Mouse (Mus musculus) small intestine, adult 2 months (tissue): ENCODE results near the gene Ltbp4. TPM values are rescaled to one million over a fixed set of nuclear protein-coding genes. Genes with fewer than 3 reads are reported as not detected.

ENCODE experiments used
- H3K27ac ChIP-seq: fragments of 200-500 bp; 2 replicates; pipeline ENCODE4 v1.5.1; 2012; ENCODE audit warnings: low read depth, low read length, control low read depth, inconsistent platforms; ENCODE audit not compliant: insufficient read depth
- H3K27me3 ChIP-seq: fragments of 200-500 bp; 2 replicates; pipeline ENCODE4 v1.6.1; 2012; ENCODE audit warnings: mild to moderate bottlenecking, moderate library complexity, low read length, inconsistent platforms; ENCODE audit not compliant: control insufficient read depth, insufficient read depth
- H3K36me3 ChIP-seq: fragments of 200-500 bp; 2 replicates; pipeline ENCODE4 v1.6.1; 2012; ENCODE audit warnings: mild to moderate bottlenecking, low read length, control low read depth, inconsistent platforms; ENCODE audit not compliant: control insufficient read depth, insufficient read depth
- H3K4me1 ChIP-seq: fragments of 200-500 bp; 2 replicates; pipeline ENCODE4 v1.6.1; 2012; ENCODE audit warnings: low read length, inconsistent platforms, mixed read lengths; ENCODE audit not compliant: control insufficient read depth, insufficient read depth, insufficient read length
- H3K4me3 ChIP-seq: fragments of 200-500 bp; 2 replicates; pipeline ENCODE4 v1.5.1; 2012; ENCODE audit warnings: low read depth, mild to moderate bottlenecking, control low read depth, inconsistent platforms, low read length, moderate library complexity
- CTCF ChIP-seq: fragments of 200-500 bp; IDR thresholded peaks from 2 replicates; pipeline ENCODE4 v1.5.1; 2012; ENCODE audit warnings: low read depth, mild to moderate bottlenecking, control low read depth, inconsistent platforms, low read length, moderate library complexity, mixed read lengths; ENCODE audit not compliant: insufficient replicate concordance, insufficient read length; ENCODE audit errors: extremely low read depth
- POLR2A ChIP-seq: fragments of 200-500 bp; IDR thresholded peaks from 2 replicates; pipeline ENCODE4 v1.6.1; 2012; ENCODE audit warnings: low read depth, mild to moderate bottlenecking, control low read depth, inconsistent platforms, low read length, moderate library complexity
- WGBS: fragments of 180-500 bp; shearing (Covaris S2); methylation state at CpG from one replicate; pipeline ENCODE4 v1.1.7; 2018; 5-methylcytosine and 5-hydroxymethylcytosine counted together
- polyA plus RNA-seq: library from polyadenylated mRNA; depleted of rRNA; stranded (reverse); fragments of >200 nt; gene quantifications from 2 replicates; pipeline ENCODE4 v1.2.3, GENCODE M21; 2012

Gene Ltbp4
- polyA plus RNA-seq, 1 experiment, result 136 TPM

- Histone ChIP-seq H3K36me3 (no peaks in the 10 kb centered on the region), H3K27ac (no peak overlapping the region), H3K27me3 (peaks cover 32% of the 10 kb centered on the region), H3K4me1 (peaks cover under 1% of the 10 kb centered on the region; the same call in 1 of the 2 replicates), H3K4me3 (peak overlapping the region; percentile 58)
- WGBS, result under 1% methylated on average over 52 of the region's 52 CpGs
- TF ChIP-seq CTCF, result no peak
- TF ChIP-seq POLR2A, result no peak
Observed at GRCm38 (mm10) chr7:27361283-27361946, 23.9 kb upstream of the Ltbp4 start.

DNA sequence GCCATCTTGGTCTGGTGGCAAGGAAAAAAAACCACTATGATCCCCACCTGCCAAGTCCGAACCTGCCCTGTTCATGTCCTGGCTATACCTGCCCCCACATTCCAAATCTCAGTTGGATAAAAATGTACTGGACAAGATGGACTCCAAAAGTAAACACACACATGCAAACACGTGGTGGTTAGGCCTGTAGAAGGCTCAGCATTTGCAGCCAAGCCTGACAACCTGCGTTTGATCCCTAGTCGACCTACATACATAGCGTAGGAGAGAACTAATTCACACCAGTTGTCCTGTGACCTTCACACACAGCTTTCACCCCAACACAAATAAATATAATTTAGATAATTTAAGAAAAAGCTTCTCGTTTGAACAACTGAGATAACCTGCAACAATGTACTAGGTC lies 23.3 kb upstream of the Ltbp4 start:
- TF ChIP-seq POLR2A (no peak), CTCF (no peak)
- peaks cover 25% of the 10 kb centered on the region for H3K27me3 ChIP-seq
- no peaks in the 10 kb centered on the region for H3K36me3 ChIP-seq
- no peak overlapping the region for H3K4me3 ChIP-seq
- H3K4me1 ChIP-seq, result peaks cover 3% of the 10 kb centered on the region; the same call in 1 of the 2 replicates
- no peak overlapping the region for H3K27ac ChIP-seq
- WGBS, result 48% methylated on average over 6 of the region's 6 CpGs

GRCm38 (mm10) chr7:27359706-27360358 lies 22.3 kb upstream of the Ltbp4 start:
- WGBS, result 84% methylated on average over 9 of the region's 9 CpGs
- TF ChIP-seq CTCF (no peak), POLR2A (no peak)
- Histone ChIP-seq H3K4me1 (peaks cover 3% of the 10 kb centered on the region; the same call in 1 of the 2 replicates), H3K27ac (no peak overlapping the region), H3K36me3 (no peaks in the 10 kb centered on the region), H3K27me3 (peaks cover 16% of the 10 kb centered on the region), H3K4me3 (no peak overlapping the region)

GRCm38 (mm10) chr7:27359162-27359561 lies 21.7 kb upstream of the Ltbp4 start:
- H3K27me3 ChIP-seq, result peaks cover 10% of the 10 kb centered on the region
- WGBS, result 84% methylated on average over 2 of the region's 2 CpGs
- no peak overlapping the region for H3K4me3 ChIP-seq
- H3K36me3 ChIP-seq, result no peaks in the 10 kb centered on the region
- H3K27ac ChIP-seq, result no peak overlapping the region
- H3K4me1 ChIP-seq, result peaks cover 3% of the 10 kb centered on the region; the same call in 1 of the 2 replicates
- TF ChIP-seq CTCF (no peak), POLR2A (no peak)

DNA sequence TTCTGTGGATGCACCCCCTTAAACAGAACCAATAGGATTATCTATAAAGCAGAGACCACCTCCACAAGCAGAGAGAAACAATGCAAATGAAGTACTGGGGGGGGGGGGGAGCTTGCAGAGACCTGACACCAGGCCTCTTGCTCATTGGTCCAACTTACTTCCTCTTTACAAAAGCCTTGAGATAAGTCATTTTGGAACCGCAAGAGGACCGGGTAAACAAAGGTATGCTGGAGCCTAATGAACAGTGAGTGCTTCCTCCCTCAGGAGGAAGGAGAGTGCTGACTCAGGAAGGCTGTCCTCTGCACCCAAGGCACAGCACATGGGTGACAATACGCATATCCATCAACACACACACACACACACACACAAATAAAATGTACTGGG lies 20.1 kb upstream of the Ltbp4 start:
- H3K27ac ChIP-seq, result peak overlapping the region; percentile 75
- 0 out of 2 replicates have a peak, but pooled peaks cover 3% of the 10 kb centered on the region for H3K27me3 ChIP-seq
- 14% methylated on average over 3 of the region's 3 CpGs for WGBS
- no peak overlapping the region for H3K4me3 ChIP-seq
- H3K36me3 ChIP-seq, result no peaks in the 10 kb centered on the region
- TF ChIP-seq POLR2A (no peak), CTCF (no peak)
- peaks cover 3% of the 10 kb centered on the region; the same call in 1 of the 2 replicates for H3K4me1 ChIP-seq

GRCm38 (mm10) chr7:27356861-27357594 lies 19.5 kb upstream of the Ltbp4 start, which contains the start of gene Gm20479:
Gene Gm20479 (minus strand): TSS chr7:27357419.
- Histone ChIP-seq H3K27ac (peak within 1 kb of the TSS; percentile 75), H3K4me1 (peaks cover 3% of the 10 kb centered on the region; the same call in 1 of the 2 replicates), H3K36me3 (no peaks in the 10 kb centered on the region), H3K4me3 (peak within 1 kb of the TSS; percentile 85), H3K27me3 (0 out of 2 replicates have a peak, but pooled peaks cover under 1% of the 10 kb centered on the region)
- 8% methylated on average over 27 of the region's 27 CpGs for WGBS
- peak; percentile 40; the same call in 1 of the 2 replicates for TF ChIP-seq POLR2A
- no peak for TF ChIP-seq CTCF
